Mouse (Mus musculus) olfactory bulb, adult 2 months (tissue): ENCODE measurements around the gene Nudt1.

ENCODE experiments used
- CTCF ChIP-seq: fragments of 200-500 bp; IDR thresholded peaks from 2 replicates; pipeline ENCODE4 v1.5.1; 2012; ENCODE audit warnings: low read depth, mild to moderate bottlenecking, low read length, moderate library complexity; ENCODE audit not compliant: insufficient read depth
- POLR2A ChIP-seq: fragments of 200-500 bp; IDR thresholded peaks from 2 replicates; pipeline ENCODE4 v1.6.1; 2012; ENCODE audit warnings: mild to moderate bottlenecking, low read depth, low read length, moderate library complexity; ENCODE audit not compliant: insufficient read depth

GRCm38 (mm10) chr5:140316716-140317115 lies 4.7 kb upstream of the Nudt1 start:
- no peak for TF ChIP-seq CTCF
- TF ChIP-seq POLR2A, result no peak
